Mouse (Mus musculus) heart, postnatal 0 days (tissue): ENCODE results near the gene Arhgap8.

Source experiments
- CTCF ChIP-seq: IDR thresholded peaks from 2 replicates; pipeline ENCODE4 v1.5.1; 2016; ENCODE audit warnings: antibody characterized with exemption, control low read depth, low read depth
- EP300 ChIP-seq: IDR thresholded peaks from 2 replicates; pipeline ENCODE4 v1.6.1; 2016; ENCODE audit warnings: antibody characterized with exemption, low read depth

GRCm38 (mm10) chr15:84758493-84758892, 38.6 kb downstream of the Arhgap8 start:
- TF ChIP-seq EP300, result no peak
- peak; percentile 59 for TF ChIP-seq CTCF
